Mouse (Mus musculus) forelimb bud, embryonic 11.5 days (tissue): ENCODE results near the gene Spats1.
"Not testable (repeated sequence)": the region's sequence is repeated elsewhere in the genome, so short reads cannot be mapped to it uniquely, and the experiment has no call there.

Experiments
- DNase-seq: peaks from one replicate; pipeline ENCODE4 v3.0.0-alpha.2; 2012; ENCODE audit warnings: low read depth, low spot score

The Spats1 gene

GRCm38 (mm10) chr17:45447063-45447462 is 28.2 kb downstream of the Spats1 start:
- DNase-seq = no peak

- DNase-seq = no peak
Measured at GRCm38 (mm10) chr17:45445923-45446322, 29.3 kb downstream of the Spats1 start.

GRCm38 (mm10) chr17:45434262-45434590 is 41.0 kb downstream of the Spats1 start:
- DNase-seq = no peak

- peak; percentile 99 for DNase-seq
Measured at GRCm38 (mm10) chr17:45433419-45434261, 41.6 kb downstream of the Spats1 start, which contains the start of gene Cdc5l. Gene Cdc5l, minus strand, starts transcription at chr17:45433737.

- DNase-seq = peak; percentile 2
Measured at GRCm38 (mm10) chr17:45432706-45433398, 42.4 kb downstream of the Spats1 start.

GRCm38 (mm10) chr17:45432007-45432406 is 43.2 kb downstream of the Spats1 start:
- DNase-seq = no peak

GRCm38 (mm10) chr17:45417387-45417786 is 57.8 kb downstream of the Spats1 start:
- no peak for DNase-seq

GRCm38 (mm10) chr17:45411617-45412016 is 63.6 kb downstream of the Spats1 start:
- not testable (repeated sequence) for DNase-seq

GRCm38 (mm10) chr17:45408719-45409118 is 66.5 kb downstream of the Spats1 start:
- DNase-seq = no peak

GRCm38 (mm10) chr17:45406281-45406680 is 68.9 kb downstream of the Spats1 start:
- no peak for DNase-seq

GRCm38 (mm10) chr17:45403207-45403606 is 72.0 kb downstream of the Spats1 start:
- DNase-seq = peak; percentile 65

GRCm38 (mm10) chr17:45402601-45403000 is 72.6 kb downstream of the Spats1 start:
- DNase-seq = no peak

GRCm38 (mm10) chr17:45402126-45402525 is 73.1 kb downstream of the Spats1 start:
- no peak for DNase-seq

GRCm38 (mm10) chr17:45401126-45401905 is 73.9 kb downstream of the Spats1 start:
- no peak for DNase-seq

- DNase-seq = no peak
Measured at GRCm38 (mm10) chr17:45398021-45398420, 77.2 kb downstream of the Spats1 start.

GRCm38 (mm10) chr17:45397541-45397940 is 77.7 kb downstream of the Spats1 start:
- DNase-seq = no peak

- DNase-seq = no peak
Measured at GRCm38 (mm10) chr17:45394612-45395011, 80.6 kb downstream of the Spats1 start.

- no peak for DNase-seq
Measured at GRCm38 (mm10) chr17:45393765-45394164, 81.5 kb downstream of the Spats1 start.
